Mouse (Mus musculus): ENCODE data around the gene Sclt1.

DNA sequence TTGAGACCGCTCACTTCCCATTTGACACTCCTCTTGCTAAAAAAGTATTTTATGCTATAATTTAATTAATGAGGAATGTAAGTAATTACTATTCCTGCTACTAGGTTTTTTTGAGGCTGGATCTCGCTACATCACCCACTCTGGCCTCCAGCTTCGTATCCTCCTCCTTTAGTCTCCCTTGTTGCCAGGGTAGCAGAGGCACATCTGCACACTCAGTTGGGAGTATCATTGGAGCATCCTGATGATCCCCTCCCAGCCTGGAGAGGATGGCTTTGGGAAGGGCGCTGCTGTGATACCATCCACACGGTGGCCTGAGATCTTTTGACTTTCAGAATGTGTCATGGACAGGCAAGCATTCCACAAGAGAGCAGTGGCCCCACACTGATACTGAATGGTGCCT, 156.8 kb downstream of the Sclt1 start:
- no peak for TF ChIP-seq POLR2A (IDR thresholded peaks at IDR 0.05; ENCODE audit: borderline replicate concordance, extremely low read depth, insufficient read depth, insufficient read length, poor library complexity, severe bottlenecking)
- TF ChIP-seq CTCF (IDR thresholded peaks at IDR 0.05; ENCODE audit: borderline replicate concordance, extremely low read depth, insufficient read depth, insufficient read length): no peak

All from brain, embryonic 14.5 days (tissue).